Comparison of ENCODE assay signal across 7 mouse cellular contexts in genomic region chr1:91455661-91456161, GRCm38 (mm10). TPM values are rescaled to one million over a fixed set of nuclear protein-coding genes. Genes with fewer than 3 reads are reported as not detected.
DNase-seq lines count a peak whose midpoint lies in the region; TF ChIP-seq lines count a peak whose summit lies in the region.

No protein-coding gene starts in this region.

- H3K4me1 ChIP-seq in bone marrow macrophage, adult 2 months (ENCODE audit: control insufficient read depth, insufficient read depth, low read length), result peaks cover 23% of the 10 kb centered on the region
- H3K4me1 ChIP-seq in forebrain, embryonic 10.5 days, result peaks cover 61% of the 10 kb centered on the region

- no peak for TF ChIP-seq CTCF in bone marrow macrophage, adult 2 months (IDR thresholded peaks at IDR 0.05; ENCODE audit: low read depth, low read length)

- intact Hi-C loops in heart, postnatal 10 days (cut with DNase I), result no loop called here

- H3K4me3 ChIP-seq in bone marrow macrophage, adult 2 months (ENCODE audit: insufficient read depth, low read length), result 0 out of 2 replicates have a peak overlapping the region, but pooled peaks have one; percentile 2
- no peak overlapping the region for H3K4me3 ChIP-seq in forebrain, embryonic 10.5 days

- no peak for TF ChIP-seq POLR2A in bone marrow macrophage, adult 2 months (IDR thresholded peaks at IDR 0.05; ENCODE audit: borderline replicate concordance, low read depth, low read length)

- DNase-seq in forebrain, embryonic 10.5 days (ENCODE audit: extremely low spot score, low spot score), result peak; percentile 33
- DNase-seq in heart, postnatal 10 days, result peak; percentile 71 to 72
- peak; percentile 90 to 93 for DNase-seq in kidney, postnatal 36 days
- DNase-seq in mesoderm, embryonic 11.5 days (ENCODE audit: low read depth, low spot score), result peak; percentile 54
- DNase-seq in right cerebral cortex, adult 18-20 months, result no peak
- no peak for DNase-seq in right cerebral cortex, postnatal 4 days

- H3K36me3 ChIP-seq in forebrain, embryonic 10.5 days (replicated peaks), result no peaks in the 10 kb centered on the region

- WGBS in forebrain, embryonic 10.5 days, result 57% methylated on average over 7 of the region's 7 CpGs

- H3K27me3 ChIP-seq in forebrain, embryonic 10.5 days (ENCODE audit: poor library complexity, severe bottlenecking), result peaks cover 28% of the 10 kb centered on the region

- H3K9me3 ChIP-seq in forebrain, embryonic 10.5 days, result no peaks in the 10 kb centered on the region

- peak overlapping the region; percentile 18 for H3K27ac ChIP-seq in bone marrow macrophage, adult 2 months (ENCODE audit: insufficient read depth, low read depth, low read length)
- H3K27ac ChIP-seq in forebrain, embryonic 10.5 days, result peak overlapping the region; percentile 66; the same call in 1 of the 2 replicates

RNA-seq across cellular contexts. Expression of gene Per2, which starts 3.4 kb away (rescaled TPM):
- 2.3 and 4.9 TPM in 2 replicates for polyA plus RNA-seq in bone marrow macrophage, adult 2 months (2012; ENCODE audit: insufficient read depth, insufficient read length, missing spikeins)
- 1.3 and 1.6 TPM in 2 replicates for polyA plus RNA-seq in forebrain, embryonic 10.5 days (2016; fragmentation: Nextera tagmentation; extraction: Ambion mirVana)
- 10 to 100 TPM in 1 of 2 experiments, 1 to 10 TPM in 1; 7.5 to 21.1 TPM for total RNA-seq in heart, postnatal 10 days (2021)

RNA-seq across cellular contexts. Expression of gene Traf3ip1, which starts 38.7 kb away (rescaled TPM):
- 6.9 and 7.0 TPM in 2 replicates for polyA plus RNA-seq in bone marrow macrophage, adult 2 months (2012; ENCODE audit: insufficient read depth, insufficient read length, missing spikeins)
- 13.1 and 13.9 TPM in 2 replicates for polyA plus RNA-seq in forebrain, embryonic 10.5 days (2016; fragmentation: Nextera tagmentation; extraction: Ambion mirVana)
- total RNA-seq in heart, postnatal 10 days (2021), result 1 to 10 TPM; 4.4 to 5.3 TPM

RNA-seq across cellular contexts. Expression of gene Hes6, which starts 41.9 kb away (rescaled TPM):
- 25.3 and 28.7 TPM in 2 replicates for polyA plus RNA-seq in bone marrow macrophage, adult 2 months (2012; ENCODE audit: insufficient read depth, insufficient read length, missing spikeins)
- 156 and 177 TPM in 2 replicates for polyA plus RNA-seq in forebrain, embryonic 10.5 days (2016; fragmentation: Nextera tagmentation; extraction: Ambion mirVana)
- 10 to 100 TPM; 22.2 to 25.0 TPM for total RNA-seq in heart, postnatal 10 days (2021)

RNA-seq across cellular contexts. Expression of gene Ilkap, which starts 57.1 kb away (rescaled TPM):
- polyA plus RNA-seq in bone marrow macrophage, adult 2 months (2012; ENCODE audit: insufficient read depth, insufficient read length, missing spikeins), result 50.3 and 61.1 TPM in 2 replicates
- polyA plus RNA-seq in forebrain, embryonic 10.5 days (2016; fragmentation: Nextera tagmentation; extraction: Ambion mirVana), result 168 and 176 TPM in 2 replicates
- total RNA-seq in heart, postnatal 10 days (2021), result 10 to 100 TPM; 48.5 to 54.9 TPM

Comparison
In these comparisons a context has a peak if more than half of its experiments do, and no peak if none do; other contexts are left out.
1. DNase-seq: peak in forebrain, embryonic 10.5 days (single experiment), heart, postnatal 10 days (2 of 2), kidney, postnatal 36 days (2 of 2) and mesoderm, embryonic 11.5 days (single experiment); none in right cerebral cortex, adult 18-20 months (single experiment) and right cerebral cortex, postnatal 4 days (single experiment).